15 mouse cellular contexts compared by ENCODE assay signal in genomic region chr9:63182306-63182960, GRCm38 (mm10). TPM values are rescaled to one million over a fixed set of nuclear protein-coding genes. Genes with fewer than 3 reads are reported as not detected.
DNase-seq lines count a peak whose midpoint lies in the region; ATAC-seq and TF ChIP-seq lines count a peak whose summit lies in the region.
"Had no signal": no experiment of that assay in that cellular context is flagged by ENCODE, and none has a peak within 500 bp of the region (broad histone marks: within the 10 kb centered on the region; RNA-seq: fewer than 3 reads in every experiment).

No protein-coding gene starts in this region.

- no peak overlapping the region for H3K9ac ChIP-seq in heart, embryonic 12.5 days
- no peak overlapping the region for H3K9ac ChIP-seq in hindbrain, postnatal 0 days (replicated peaks; ENCODE audit: low read length)
- H3K9ac ChIP-seq in liver, embryonic 12.5 days: no peak overlapping the region

- no peak overlapping the region for H3K27ac ChIP-seq in heart, embryonic 12.5 days (ENCODE audit: poor library complexity, severe bottlenecking)
- H3K27ac ChIP-seq in hindbrain, postnatal 0 days: no peak overlapping the region
- H3K27ac ChIP-seq in liver, embryonic 12.5 days: no peak overlapping the region
- H3K27ac ChIP-seq: gastrocnemius, adult 2 months had no signal

- H3K4me1 ChIP-seq in heart, embryonic 12.5 days (replicated peaks): peaks cover 20% of the 10 kb centered on the region
- H3K4me1 ChIP-seq in hindbrain, postnatal 0 days (ENCODE audit: insufficient read depth, low read length): peaks cover 7% of the 10 kb centered on the region
- no peaks in the 10 kb centered on the region for H3K4me1 ChIP-seq in liver, embryonic 12.5 days

- H3K27me3 ChIP-seq in heart, embryonic 12.5 days (replicated peaks): peaks cover 52% of the 10 kb centered on the region
- no peaks in the 10 kb centered on the region for H3K27me3 ChIP-seq in hindbrain, postnatal 0 days (ENCODE audit: insufficient read depth, low read length)
- no peaks in the 10 kb centered on the region for H3K27me3 ChIP-seq in liver, embryonic 12.5 days (replicated peaks)

- peaks cover 16% of the 10 kb centered on the region for H3K36me3 ChIP-seq in heart, embryonic 12.5 days
- no peaks in the 10 kb centered on the region for H3K36me3 ChIP-seq in hindbrain, postnatal 0 days (ENCODE audit: insufficient read depth, low read length)
- 0 out of 2 replicates have a peak, but pooled peaks cover 2% of the 10 kb centered on the region for H3K36me3 ChIP-seq in liver, embryonic 12.5 days

- H3K4me2 ChIP-seq in heart, embryonic 12.5 days: peak overlapping the region; percentile 32; the same call in 1 of the 2 replicates
- H3K4me2 ChIP-seq in hindbrain, postnatal 0 days (ENCODE audit: low read depth, low read length): no peak overlapping the region
- no peak overlapping the region for H3K4me2 ChIP-seq in liver, embryonic 12.5 days

- ATAC-seq in heart, embryonic 12.5 days (ENCODE audit: insufficient number of reproducible peaks, low FRiP score): no peak
- ATAC-seq in hindbrain, postnatal 0 days: no peak
- no peak for ATAC-seq in liver, embryonic 12.5 days

- TF ChIP-seq CTCF in hindbrain, postnatal 0 days (IDR thresholded peaks at IDR 0.05; ENCODE audit: low read depth): no peak

- DNase-seq in heart, adult 11 months: no peak
- DNase-seq in right cerebral cortex, postnatal 4 days: peak; percentile 18
- no peak for DNase-seq in right cerebral cortex, adult 2 months (ENCODE audit: low spot score in 2 of 2)
- peak; percentile 28 for DNase-seq in hindbrain, postnatal 0 days (ENCODE audit: low spot score)
- DNase-seq in retina, postnatal 7 days (ENCODE audit: low read depth, low spot score): peak; percentile 16
- DNase-seq in natural killer cell, adult 2 months (ENCODE audit: low spot score in 2 of 2): no peak
- DNase-seq: cerebellum, postnatal 10 days; gastrocnemius, adult 2 months; heart, postnatal 14 days; kidney, adult 2 months; lung, postnatal 10 days had no signal

- H3K4me3 ChIP-seq in heart, embryonic 12.5 days: no peak overlapping the region
- no peak overlapping the region for H3K4me3 ChIP-seq in hindbrain, postnatal 0 days (ENCODE audit: low read length)
- no peak overlapping the region for H3K4me3 ChIP-seq in liver, embryonic 12.5 days
- H3K4me3 ChIP-seq: gastrocnemius, adult 2 months had no signal

- WGBS in heart, embryonic 12.5 days: 28% methylated on average over 14 of the region's 14 CpGs
- WGBS in hindbrain, postnatal 0 days: 28% methylated on average over 14 of the region's 14 CpGs
- 76% methylated on average over 14 of the region's 14 CpGs for WGBS in liver, embryonic 12.5 days (ENCODE audit: insufficient replicate concordance)

- H3K9me3 ChIP-seq in heart, embryonic 12.5 days (replicated peaks): no peaks in the 10 kb centered on the region
- H3K9me3 ChIP-seq in hindbrain, postnatal 0 days (ENCODE audit: low read length): no peaks in the 10 kb centered on the region
- no peaks in the 10 kb centered on the region for H3K9me3 ChIP-seq in liver, embryonic 12.5 days (replicated peaks)

RNA-seq across cellular contexts. Expression of gene Skor1, which starts 33.7 kb away (rescaled TPM):
- not detected in 2 replicates for polyA plus RNA-seq in heart, embryonic 12.5 days (2016; fragmentation: Nextera tagmentation; extraction: Ambion mirVana)
- 36.3 and 38.5 TPM in 2 replicates for total RNA-seq in hindbrain, postnatal 0 days (2014; rRNA removed)
- polyA plus RNA-seq in hindbrain, postnatal 0 days (2015; fragmentation: Nextera tagmentation; extraction: Ambion mirVana): 9.2 TPM in 2 replicates
- polyA plus RNA-seq in liver, embryonic 12.5 days (2016; fragmentation: Nextera tagmentation; extraction: Ambion mirVana): not detected in 2 replicates
- total RNA-seq: heart, postnatal 14 days; liver, adult 2 months; MEL had no signal
- polyA plus RNA-seq: liver, adult 2 months had no signal

Comparison
In these comparisons a context has a peak if more than half of its experiments do, and no peak if none do; other contexts are left out.
1. DNase-seq: peak in right cerebral cortex, postnatal 4 days (single experiment), hindbrain, postnatal 0 days (single experiment) and retina, postnatal 7 days (single experiment); none in heart, adult 11 months (single experiment), right cerebral cortex, adult 2 months (0 of 2) and natural killer cell, adult 2 months (0 of 2).